Mouse (Mus musculus): ENCODE measurements around the gene Tada2a. TPM values are rescaled to one million over a fixed set of nuclear protein-coding genes. Genes with fewer than 3 reads are reported as not detected.
A peak's percentile ranks its signal among the peaks of the same experiment; 100 is the strongest.

Gene Tada2a
- total RNA-seq, 1 experiment = 38.9 TPM

GRCm38 (mm10) chr11:84053524-84054163 is 75.8 kb downstream of the Tada2a start:
- H3K36me3 ChIP-seq (ENCODE audit: control insufficient read depth, insufficient read depth, low read length, poor library complexity, severe bottlenecking) = no peaks in the 10 kb centered on the region; the same call in 1 of the 2 replicates
- in situ Hi-C loops (cut with MboI; ENCODE audit: low sequenced_read_pairs in 2 of 2, unreplicated experiment in 2 of 2) = no loop called here
- no peak overlapping the region for H3K9ac ChIP-seq (ENCODE audit: insufficient read depth, low read depth, low read length, poor library complexity, severe bottlenecking)
- TF ChIP-seq ZNF384 (IDR thresholded peaks at IDR 0.05; ENCODE audit: low read depth, low read length) (peak; percentile 52; the same call in 1 of the 2 replicates), CHD2 (IDR thresholded peaks at IDR 0.05; ENCODE audit: low read depth, low read length) (no peak)
- H3K27ac ChIP-seq (ENCODE audit: insufficient read depth, low read depth, low read length, poor library complexity, severe bottlenecking) = no peak overlapping the region
- H3K4me3 ChIP-seq (ENCODE audit: insufficient read depth in 1 of 2, low read depth in 1 of 2, low read length in 2 of 2, poor library complexity in 1 of 2, severe bottlenecking in 1 of 2) = 0 out of 4 replicates have a peak overlapping the region, but pooled peaks of 1 of the 2 experiments have one; percentile 24
- H3K4me1 ChIP-seq (ENCODE audit: control insufficient read depth in 2 of 2, insufficient read depth in 2 of 2, low read length in 2 of 2, poor library complexity in 1 of 2) = peaks cover 0 to 4% of the 10 kb centered on the region in 2 experiments; a peak in 1 of 4 replicates
- no peaks in the 10 kb centered on the region for H3K9me3 ChIP-seq (ENCODE audit: control insufficient read depth, insufficient read depth, low read depth, low read length)
- no peak for DNase-seq (ENCODE audit: low read depth, low spot score)

- in situ Hi-C loops (cut with MboI; ENCODE audit: low sequenced_read_pairs in 2 of 2, unreplicated experiment in 2 of 2) = no loop called here
- H3K36me3 ChIP-seq (ENCODE audit: control insufficient read depth, insufficient read depth, low read length, poor library complexity, severe bottlenecking) = no peaks in the 10 kb centered on the region; the same call in 1 of the 2 replicates
- DNase-seq (ENCODE audit: low read depth, low spot score) = no peak
- TF ChIP-seq ZC3H11A (IDR thresholded peaks at IDR 0.05; ENCODE audit: borderline replicate concordance, low read depth, low read length) (no peak), CHD2 (IDR thresholded peaks at IDR 0.05; ENCODE audit: low read depth, low read length) (no peak), HCFC1 (IDR thresholded peaks at IDR 0.05; ENCODE audit: borderline replicate concordance, insufficient read depth, low read length) (no peak), MAFK (IDR thresholded peaks at IDR 0.05; ENCODE audit: insufficient read depth, low read depth, low read length) (no peak), ZNF384 (IDR thresholded peaks at IDR 0.05; ENCODE audit: low read depth, low read length) (no peak)
- no peak overlapping the region for H3K27ac ChIP-seq (ENCODE audit: insufficient read depth, low read depth, low read length, poor library complexity, severe bottlenecking)
- peaks cover 0 to 4% of the 10 kb centered on the region in 2 experiments; a peak in 1 of 4 replicates for H3K4me1 ChIP-seq (ENCODE audit: control insufficient read depth in 2 of 2, insufficient read depth in 2 of 2, low read length in 2 of 2, poor library complexity in 1 of 2)
- H3K9ac ChIP-seq (ENCODE audit: insufficient read depth, low read depth, low read length, poor library complexity, severe bottlenecking) = no peak overlapping the region
- no peak overlapping the region for H3K4me3 ChIP-seq (ENCODE audit: insufficient read depth in 1 of 2, low read depth in 1 of 2, low read length in 2 of 2, poor library complexity in 1 of 2, severe bottlenecking in 1 of 2)
- no peaks in the 10 kb centered on the region for H3K9me3 ChIP-seq (ENCODE audit: control insufficient read depth, insufficient read depth, low read depth, low read length)
Measured at GRCm38 (mm10) chr11:84053055-84053454, 76.3 kb downstream of the Tada2a start.

- DNase-seq (ENCODE audit: low read depth, low spot score) = no peak
- Histone ChIP-seq H3K4me1 (ENCODE audit: control insufficient read depth in 2 of 2, insufficient read depth in 2 of 2, low read length in 2 of 2, poor library complexity in 1 of 2) (peaks cover 0 to 3% of the 10 kb centered on the region in 2 experiments; a peak in 1 of 4 replicates), H3K36me3 (ENCODE audit: control insufficient read depth, insufficient read depth, low read length, poor library complexity, severe bottlenecking) (no peaks in the 10 kb centered on the region; the same call in 1 of the 2 replicates), H3K4me3 (ENCODE audit: insufficient read depth in 1 of 2, low read depth in 1 of 2, low read length in 2 of 2, poor library complexity in 1 of 2, severe bottlenecking in 1 of 2) (no peak overlapping the region), H3K9me3 (ENCODE audit: control insufficient read depth, insufficient read depth, low read depth, low read length) (no peaks in the 10 kb centered on the region), H3K9ac (ENCODE audit: insufficient read depth, low read depth, low read length, poor library complexity, severe bottlenecking) (no peak overlapping the region), H3K27ac (ENCODE audit: insufficient read depth, low read depth, low read length, poor library complexity, severe bottlenecking) (no peak overlapping the region)
- in situ Hi-C loops (cut with MboI; ENCODE audit: low sequenced_read_pairs in 2 of 2, unreplicated experiment in 2 of 2) = no loop called here
- TF ChIP-seq HCFC1 (IDR thresholded peaks at IDR 0.05; ENCODE audit: borderline replicate concordance, insufficient read depth, low read length) (no peak), ZC3H11A (IDR thresholded peaks at IDR 0.05; ENCODE audit: borderline replicate concordance, low read depth, low read length) (no peak), CHD2 (IDR thresholded peaks at IDR 0.05; ENCODE audit: low read depth, low read length) (no peak), ZNF384 (IDR thresholded peaks at IDR 0.05; ENCODE audit: low read depth, low read length) (no peak)
Measured at GRCm38 (mm10) chr11:84048411-84048810, 81.0 kb downstream of the Tada2a start.

GRCm38 (mm10) chr11:84047270-84047669 is 82.1 kb downstream of the Tada2a start:
- Histone ChIP-seq H3K4me3 (ENCODE audit: insufficient read depth in 1 of 2, low read depth in 1 of 2, low read length in 2 of 2, poor library complexity in 1 of 2, severe bottlenecking in 1 of 2) (no peak overlapping the region), H3K9me3 (ENCODE audit: control insufficient read depth, insufficient read depth, low read depth, low read length) (no peaks in the 10 kb centered on the region), H3K9ac (ENCODE audit: insufficient read depth, low read depth, low read length, poor library complexity, severe bottlenecking) (no peak overlapping the region), H3K27ac (ENCODE audit: insufficient read depth, low read depth, low read length, poor library complexity, severe bottlenecking) (no peak overlapping the region), H3K4me1 (ENCODE audit: control insufficient read depth in 2 of 2, insufficient read depth in 2 of 2, low read length in 2 of 2, poor library complexity in 1 of 2) (peaks cover 0 to 3% of the 10 kb centered on the region in 2 experiments; a peak in 1 of 4 replicates), H3K36me3 (ENCODE audit: control insufficient read depth, insufficient read depth, low read length, poor library complexity, severe bottlenecking) (no peaks in the 10 kb centered on the region; the same call in 1 of the 2 replicates)
- in situ Hi-C loops (cut with MboI; ENCODE audit: low sequenced_read_pairs in 2 of 2, unreplicated experiment in 2 of 2) = no loop called here
- no peak for DNase-seq (ENCODE audit: low read depth, low spot score)
- TF ChIP-seq ZNF384 (IDR thresholded peaks at IDR 0.05; ENCODE audit: low read depth, low read length) (no peak), HCFC1 (IDR thresholded peaks at IDR 0.05; ENCODE audit: borderline replicate concordance, insufficient read depth, low read length) (no peak), CHD2 (IDR thresholded peaks at IDR 0.05; ENCODE audit: low read depth, low read length) (no peak), MAFK (IDR thresholded peaks at IDR 0.05; ENCODE audit: insufficient read depth, low read depth, low read length) (no peak), ZC3H11A (IDR thresholded peaks at IDR 0.05; ENCODE audit: borderline replicate concordance, low read depth, low read length) (no peak)

All from ES-E14 (cell line).